Mouse (Mus musculus): ENCODE results near the gene Pdlim7.

The Pdlim7 gene

GRCm38 (mm10) chr13:55465184-55465583, 48.3 kb downstream of the Pdlim7 start:
- peak; percentile 27; the same call in 1 of the 2 replicates for ATAC-seq (ENCODE audit: low TSS enrichment)

- peak; percentile 58 for ATAC-seq (ENCODE audit: low TSS enrichment)
Measured at GRCm38 (mm10) chr13:55464027-55464884, 49.2 kb downstream of the Pdlim7 start, which contains the start of gene Prr7. Gene Prr7 (plus strand): TSS chr13:55464267.

GRCm38 (mm10) chr13:55463399-55464026, 50.0 kb downstream of the Pdlim7 start:
- peak; percentile 8; the same call in 1 of the 2 replicates for ATAC-seq (ENCODE audit: low TSS enrichment)

DNA sequence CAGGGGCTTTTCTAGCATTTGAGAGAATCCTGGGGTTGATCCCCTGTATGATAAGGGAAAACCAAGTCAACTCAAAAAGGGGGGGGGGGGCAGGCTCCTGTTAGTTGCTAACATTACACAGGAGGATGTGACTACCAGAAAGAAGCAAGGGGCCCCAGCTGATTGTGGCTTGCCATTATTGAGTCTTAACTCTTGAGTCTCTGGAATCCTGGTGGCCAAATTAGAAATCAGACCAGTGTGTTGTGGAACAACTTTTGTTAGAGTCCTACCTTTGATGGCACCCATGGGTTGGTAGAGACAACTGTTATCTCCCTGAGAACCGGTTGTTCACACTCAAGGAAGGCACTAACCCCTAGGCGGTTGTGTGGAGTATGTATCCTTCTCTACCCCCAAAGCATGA, 50.5 kb downstream of the Pdlim7 start:
- ATAC-seq (ENCODE audit: low TSS enrichment): no peak

GRCm38 (mm10) chr13:55451785-55452549, 61.5 kb downstream of the Pdlim7 start:
- no peak for ATAC-seq (ENCODE audit: low TSS enrichment)

DNA sequence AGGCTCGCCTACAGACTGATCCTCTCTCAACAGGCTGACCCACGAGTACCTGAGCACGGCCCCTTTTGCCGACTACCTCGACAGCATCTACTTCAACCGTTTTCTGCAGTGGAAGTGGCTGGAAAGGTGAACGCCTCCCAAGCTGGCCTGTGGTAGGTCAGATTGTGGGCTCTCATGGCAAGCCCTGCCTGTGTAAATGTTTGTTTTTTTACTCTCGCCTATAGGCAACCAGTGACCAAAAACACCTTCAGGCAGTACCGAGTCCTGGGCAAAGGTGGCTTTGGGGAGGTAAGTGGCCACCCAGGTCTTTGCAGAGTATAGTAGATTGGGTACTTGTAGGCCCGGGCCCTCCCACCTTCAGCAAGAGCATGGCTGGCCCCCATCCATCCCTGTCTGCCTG, 62.2 kb downstream of the Pdlim7 start:
- ATAC-seq (ENCODE audit: low TSS enrichment): no peak

GRCm38 (mm10) chr13:55450511-55450980, 62.9 kb downstream of the Pdlim7 start:
- ATAC-seq (ENCODE audit: low TSS enrichment): peak; percentile 58; the same call in 1 of the 2 replicates

- ATAC-seq (ENCODE audit: low TSS enrichment): no peak
Measured at GRCm38 (mm10) chr13:55449679-55450441, 63.6 kb downstream of the Pdlim7 start.

DNA sequence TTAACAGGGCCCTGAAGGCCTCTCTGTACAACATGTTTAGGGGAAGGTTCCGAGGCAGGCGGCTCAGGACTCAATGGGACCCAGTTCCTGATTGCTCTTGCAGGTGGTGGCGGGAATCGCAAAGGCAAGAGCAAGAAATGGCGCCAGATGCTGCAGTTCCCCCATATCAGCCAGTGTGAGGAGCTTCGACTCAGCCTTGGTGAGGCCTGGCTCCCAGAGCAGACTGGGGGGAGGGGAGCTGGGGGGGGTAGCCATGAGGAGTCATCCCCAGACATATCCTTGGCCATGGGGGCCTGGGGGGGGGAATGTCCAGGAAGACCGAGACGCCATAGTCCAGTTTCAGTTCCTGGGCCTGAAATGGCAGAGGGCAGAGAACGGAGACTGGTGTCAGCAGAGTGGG, 64.3 kb downstream of the Pdlim7 start:
- ATAC-seq (ENCODE audit: low TSS enrichment): no peak

- ATAC-seq (ENCODE audit: low TSS enrichment): no peak
Measured at GRCm38 (mm10) chr13:55448131-55448530, 65.3 kb downstream of the Pdlim7 start.

- no peak for ATAC-seq (ENCODE audit: low TSS enrichment)
Measured at GRCm38 (mm10) chr13:55447543-55447943, 65.9 kb downstream of the Pdlim7 start.

DNA sequence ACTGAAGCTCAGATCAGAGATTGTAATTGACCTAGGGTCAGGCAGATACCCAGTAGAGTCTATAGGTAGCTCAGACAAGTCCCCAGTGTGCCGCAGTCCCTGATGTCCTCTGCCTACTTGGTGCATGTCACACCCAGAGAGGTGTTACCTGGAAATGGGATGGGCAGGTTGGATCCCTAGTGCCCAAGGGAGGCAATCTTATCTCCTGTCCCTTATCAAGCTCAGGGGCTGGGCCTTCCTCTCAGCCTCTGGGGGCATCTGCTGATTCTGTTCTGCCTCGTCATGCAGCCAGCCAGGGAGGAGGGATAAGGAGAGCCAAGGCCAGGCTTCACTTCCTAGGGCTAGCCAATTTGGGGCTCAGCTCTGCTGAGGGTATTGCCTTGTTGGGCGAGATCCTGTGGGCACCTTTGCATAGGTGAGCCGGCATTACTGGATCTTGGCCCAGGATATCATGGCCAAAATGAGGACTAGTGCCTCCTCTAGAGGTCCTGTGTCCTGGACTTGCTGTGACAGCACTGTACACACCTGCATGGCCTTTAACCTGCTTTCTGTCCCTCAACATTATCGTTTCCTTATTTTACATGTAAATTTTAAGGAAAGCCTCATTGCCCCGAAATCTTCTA, 66.9 kb downstream of the Pdlim7 start:
- ATAC-seq (ENCODE audit: low TSS enrichment): no peak
